Mouse (Mus musculus): Measurements from ENCODE around the gene Cdhr3. TPM values are rescaled to one million over a fixed set of nuclear protein-coding genes. Genes with fewer than 3 reads are reported as not detected.

Cdhr3 gene
- total and polyA plus RNA-seq, 3 experiments = not detected

GRCm38 (mm10) chr12:33106438-33107167, 13.9 kb upstream of the Cdhr3 start:
- DNase-seq (ENCODE audit: low read depth, low spot score) = no peak
- Histone ChIP-seq H3K36me3 (ENCODE audit: control insufficient read depth in 1 of 2, insufficient read depth in 2 of 2, low read length in 2 of 2) (peaks cover 0 to 3% of the 10 kb centered on the region in 2 experiments; a peak in 1 of 4 replicates), H3K9ac (ENCODE audit: control insufficient read depth, low read depth, low read length, poor library complexity, severe bottlenecking) (no peak overlapping the region), H3K79me2 (ENCODE audit: control insufficient read depth, insufficient read depth, low read length, poor library complexity) (no peaks in the 10 kb centered on the region), H3K27me3 (ENCODE audit: control insufficient read depth in 1 of 2, insufficient read depth in 2 of 2, low read length in 2 of 2) (peaks cover 2 to 10% of the 10 kb centered on the region in 2 experiments), H3K4me3 (ENCODE audit: control insufficient read depth in 1 of 2, insufficient read depth in 1 of 2, low read depth in 2 of 2, low read length in 2 of 2) (no peak overlapping the region), H3K9me3 (replicated peaks; ENCODE audit: insufficient read depth, low read length) (no peaks in the 10 kb centered on the region), H3K27ac (ENCODE audit: control insufficient read depth, low read depth, low read length) (no peak overlapping the region), H3K4me1 (ENCODE audit: control insufficient read depth in 1 of 2, insufficient read depth in 2 of 2, low read length in 2 of 2) (peaks cover 0 to 10% of the 10 kb centered on the region in 2 experiments; a peak in 1 of 4 replicates)
- TF ChIP-seq SMC3 (IDR thresholded peaks at IDR 0.05; ENCODE audit: low read depth, low read length) = no peak
- no peak for TF ChIP-seq SIN3A (IDR thresholded peaks at IDR 0.05; ENCODE audit: low read length)
- TF ChIP-seq MAFK (IDR thresholded peaks at IDR 0.05; ENCODE audit: borderline replicate concordance, low read depth, low read length) = no peak
- no peak for TF ChIP-seq MYC (IDR thresholded peaks at IDR 0.05; ENCODE audit: low read depth, low read length)

DNA sequence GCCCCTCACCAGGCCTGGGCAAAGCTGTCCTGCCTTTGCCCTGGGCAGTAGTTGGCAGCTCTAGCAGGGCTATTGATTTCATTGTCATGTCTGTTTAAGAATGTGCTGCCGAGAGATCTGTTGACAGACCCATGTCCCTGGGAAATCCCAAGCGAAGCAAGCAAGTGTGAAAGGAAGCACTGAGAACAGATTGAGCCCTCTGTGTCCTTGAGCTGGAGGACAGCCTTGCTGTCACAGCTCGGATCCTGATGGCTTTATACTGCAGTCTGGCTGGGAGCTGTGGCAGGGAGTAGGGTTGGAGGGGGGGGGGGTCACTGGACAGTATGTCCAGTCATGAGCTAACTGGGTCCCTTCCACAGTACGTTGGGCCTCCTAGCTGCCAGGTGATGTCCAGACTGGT, 13.0 kb upstream of the Cdhr3 start:
- H3K27me3 ChIP-seq (ENCODE audit: control insufficient read depth in 1 of 2, insufficient read depth in 2 of 2, low read length in 2 of 2) = peaks cover 4 to 10% of the 10 kb centered on the region in 2 experiments
- H3K79me2 ChIP-seq (ENCODE audit: control insufficient read depth, insufficient read depth, low read length, poor library complexity) = no peaks in the 10 kb centered on the region
- DNase-seq (ENCODE audit: low read depth, low spot score) = no peak
- peaks cover 0 to 5% of the 10 kb centered on the region in 2 experiments; a peak in 1 of 4 replicates for H3K4me1 ChIP-seq (ENCODE audit: control insufficient read depth in 1 of 2, insufficient read depth in 2 of 2, low read length in 2 of 2)
- TF ChIP-seq MAX (IDR thresholded peaks at IDR 0.05; ENCODE audit: low read length) (no peak), E2F4 (IDR thresholded peaks at IDR 0.05; ENCODE audit: borderline replicate concordance, low read depth, low read length) (no peak), HCFC1 (IDR thresholded peaks at IDR 0.05; ENCODE audit: low read depth, low read length) (no peak), NELFE (IDR thresholded peaks at IDR 0.05; ENCODE audit: low read depth, low read length) (no peak), ZMIZ1 (IDR thresholded peaks at IDR 0.05; ENCODE audit: low read depth, low read length) (no peak)
- no peak overlapping the region for H3K27ac ChIP-seq (ENCODE audit: control insufficient read depth, low read depth, low read length)
- H3K36me3 ChIP-seq (ENCODE audit: control insufficient read depth in 1 of 2, insufficient read depth in 2 of 2, low read length in 2 of 2) = no peaks in the 10 kb centered on the region
- no peak overlapping the region for H3K4me3 ChIP-seq (ENCODE audit: control insufficient read depth in 1 of 2, insufficient read depth in 1 of 2, low read depth in 2 of 2, low read length in 2 of 2)
- H3K9me3 ChIP-seq (replicated peaks; ENCODE audit: insufficient read depth, low read length) = no peaks in the 10 kb centered on the region
- no peak overlapping the region for H3K9ac ChIP-seq (ENCODE audit: control insufficient read depth, low read depth, low read length, poor library complexity, severe bottlenecking)

GRCm38 (mm10) chr12:33102342-33103115, 9.9 kb upstream of the Cdhr3 start:
- H3K4me1 ChIP-seq (ENCODE audit: control insufficient read depth in 1 of 2, insufficient read depth in 2 of 2, low read length in 2 of 2) = no peaks in the 10 kb centered on the region
- H3K27ac ChIP-seq (ENCODE audit: control insufficient read depth, low read depth, low read length) = no peak overlapping the region
- no peak for TF ChIP-seq ZNF384 (IDR thresholded peaks at IDR 0.05; ENCODE audit: low read depth, low read length)
- no peak for TF ChIP-seq JUND (IDR thresholded peaks at IDR 0.05; ENCODE audit: low read depth, low read length)
- TF ChIP-seq POLR2A (IDR thresholded peaks at IDR 0.05; ENCODE audit: control insufficient read depth in 1 of 2, insufficient read depth in 1 of 2, low read depth in 1 of 2, low read length in 2 of 2, poor library complexity in 1 of 2) = no peak
- no peak for TF ChIP-seq ZC3H11A (IDR thresholded peaks at IDR 0.05; ENCODE audit: low read depth, low read length)
- no peak for TF ChIP-seq HCFC1 (IDR thresholded peaks at IDR 0.05; ENCODE audit: low read depth, low read length)
- TF ChIP-seq POLR2AphosphoS2 (IDR thresholded peaks at IDR 0.05; ENCODE audit: low read length) = no peak
- no peak for TF ChIP-seq MEF2A (IDR thresholded peaks at IDR 0.05; ENCODE audit: extremely low read depth, insufficient replicate concordance, low read depth, low read length, poor library complexity, severe bottlenecking)
- no peaks in the 10 kb centered on the region for H3K9me3 ChIP-seq (replicated peaks; ENCODE audit: insufficient read depth, low read length)
- no peak for DNase-seq (ENCODE audit: low read depth, low spot score)
- H3K27me3 ChIP-seq (ENCODE audit: control insufficient read depth in 1 of 2, insufficient read depth in 2 of 2, low read length in 2 of 2) = peaks cover 7 to 16% of the 10 kb centered on the region in 2 experiments
- H3K9ac ChIP-seq (ENCODE audit: control insufficient read depth, low read depth, low read length, poor library complexity, severe bottlenecking) = no peak overlapping the region
- no peak overlapping the region for H3K4me3 ChIP-seq (ENCODE audit: control insufficient read depth in 1 of 2, insufficient read depth in 1 of 2, low read depth in 2 of 2, low read length in 2 of 2)
- H3K36me3 ChIP-seq (ENCODE audit: control insufficient read depth in 1 of 2, insufficient read depth in 2 of 2, low read length in 2 of 2) = no peaks in the 10 kb centered on the region
- H3K79me2 ChIP-seq (ENCODE audit: control insufficient read depth, insufficient read depth, low read length, poor library complexity) = no peaks in the 10 kb centered on the region

Data from MEL (cell line).